Mouse (Mus musculus): ENCODE measurements around the gene Laptm4a.

Gene Laptm4a

GRCm38 (mm10) chr12:8912860-8913685, 8.4 kb upstream of the Laptm4a start:
- peak; percentile 61 to 76 for DNase-seq

DNA sequence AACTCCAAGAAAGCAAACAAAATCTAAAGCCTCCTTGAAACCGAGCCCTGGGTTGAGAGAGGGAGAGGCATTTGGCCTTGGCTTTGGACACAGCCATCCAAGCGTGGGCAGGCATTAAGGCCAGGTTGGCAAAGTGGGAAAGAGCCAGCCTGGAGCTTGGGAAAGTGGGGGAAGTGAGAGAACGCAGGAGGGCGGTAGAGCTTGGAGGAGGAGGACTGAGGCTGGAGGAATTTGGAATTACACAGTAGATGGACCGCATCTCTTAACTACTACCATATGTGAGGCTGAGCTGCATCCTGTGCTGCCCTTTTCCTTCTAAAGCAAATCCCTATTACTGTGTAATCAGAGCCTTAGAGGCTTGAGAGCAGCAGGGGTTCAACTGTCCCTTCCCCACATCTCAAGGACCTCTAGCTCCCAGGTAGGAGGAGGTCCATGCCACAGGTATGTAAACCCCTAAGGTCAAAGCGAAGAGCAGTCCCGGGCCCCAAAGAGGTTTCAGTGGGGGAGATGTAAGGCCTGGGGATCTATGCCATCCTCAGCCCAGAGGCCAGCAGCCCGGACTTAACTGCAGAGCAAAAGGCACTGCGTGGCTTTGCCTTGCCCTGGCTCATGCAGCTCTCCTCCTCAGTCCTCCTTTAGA, 7.6 kb upstream of the Laptm4a start:
- peak; percentile 30 to 31 for DNase-seq

GRCm38 (mm10) chr12:8916378-8916777, 5.1 kb upstream of the Laptm4a start:
- peak; percentile 43 to 66 for DNase-seq

DNA sequence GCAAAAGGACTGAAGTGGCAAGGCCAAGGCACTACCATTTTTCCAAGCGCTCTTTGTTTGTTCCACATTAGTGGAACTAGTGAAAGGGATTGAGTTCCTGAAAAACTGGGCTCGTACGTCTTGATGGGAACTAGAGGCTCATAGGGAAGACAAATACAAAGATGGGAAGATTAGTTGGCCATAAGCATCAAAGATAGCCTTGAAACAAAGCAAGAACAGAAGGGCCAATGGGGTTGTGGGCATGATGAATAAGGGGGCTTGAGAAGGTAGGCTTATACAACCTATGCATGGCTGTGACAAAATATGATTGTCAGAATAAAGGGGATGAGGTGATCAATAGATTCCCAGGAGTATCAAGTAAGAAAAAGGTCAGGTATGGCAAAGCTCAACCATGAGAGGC, 2.2 kb upstream of the Laptm4a start:
- DNase-seq = no peak

GRCm38 (mm10) chr12:8920996-8921393, 469 bp upstream of the Laptm4a start:
- no peak for DNase-seq

- DNase-seq = no peak
Measured at GRCm38 (mm10) chr12:8922369-8923124, 1.1 kb downstream of the Laptm4a start.

- DNase-seq = peak in 1 of 2 experiments; percentile 40
Measured at GRCm38 (mm10) chr12:8923125-8923410, 1.6 kb downstream of the Laptm4a start.

- DNase-seq = no peak
Measured at GRCm38 (mm10) chr12:8923603-8924002, 2.1 kb downstream of the Laptm4a start.

GRCm38 (mm10) chr12:8927652-8928051, 6.2 kb downstream of the Laptm4a start:
- no peak for DNase-seq

DNA sequence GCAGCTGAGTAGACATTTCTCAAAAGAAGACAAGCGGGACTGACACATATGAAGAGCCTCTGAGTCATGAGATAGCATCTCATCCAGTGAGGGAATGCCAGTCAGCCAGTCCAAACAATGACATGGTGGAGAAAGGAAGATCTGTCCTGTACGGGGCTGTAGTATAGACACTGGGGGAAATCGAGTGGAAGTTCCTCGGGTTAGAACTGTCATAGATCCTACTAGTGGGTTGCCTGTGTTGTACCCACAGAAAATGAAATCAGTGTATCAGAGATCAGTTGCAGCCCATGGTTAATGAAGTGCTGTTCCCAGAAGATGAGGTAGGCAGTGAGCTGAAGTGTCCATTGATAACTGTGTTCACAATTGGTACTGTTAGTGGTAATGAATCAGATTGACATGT, 7.3 kb downstream of the Laptm4a start:
- DNase-seq = no peak

DNA sequence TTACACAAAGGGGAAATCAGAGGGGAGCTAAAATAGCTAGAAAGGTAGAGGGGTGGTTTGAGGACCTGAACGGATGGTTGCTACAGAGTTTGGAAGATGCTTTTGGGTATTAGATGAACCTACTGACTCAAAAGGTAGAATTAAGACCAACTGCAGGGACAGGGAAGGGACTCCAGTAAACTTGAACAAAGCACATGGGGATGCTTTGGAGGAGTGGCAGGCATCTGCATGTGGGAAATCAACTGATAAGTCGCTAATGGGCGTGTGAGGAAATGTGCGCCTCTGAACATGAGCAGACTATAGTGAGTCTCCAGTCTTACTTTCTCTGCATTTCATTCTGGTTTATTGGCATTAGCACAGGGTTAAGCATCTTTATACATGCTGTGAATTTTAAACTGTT, 9.6 kb downstream of the Laptm4a start:
- no peak for DNase-seq

GRCm38 (mm10) chr12:8935349-8935748, 13.9 kb downstream of the Laptm4a start:
- DNase-seq = peak; percentile 89 to 90

DNA sequence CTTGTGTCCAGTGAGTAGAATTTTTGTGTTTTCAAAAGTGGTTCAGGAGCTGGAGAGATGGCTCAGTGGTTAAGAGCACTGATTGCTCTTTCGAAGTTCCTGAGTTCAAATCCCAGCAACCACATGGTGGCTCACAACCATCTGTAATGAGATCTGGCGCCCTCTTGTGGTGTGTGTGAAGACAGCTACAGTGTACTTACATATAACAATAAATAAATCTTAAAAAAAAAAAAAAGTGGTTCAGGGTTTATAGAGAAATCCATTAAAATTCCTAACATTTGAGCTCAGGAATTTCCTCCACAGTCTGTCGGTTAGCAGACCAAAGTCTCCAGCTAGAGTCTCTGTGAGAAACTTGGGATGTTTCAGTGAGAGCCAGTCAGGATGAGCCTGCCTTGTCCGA, 14.7 kb downstream of the Laptm4a start:
- DNase-seq = peak in 1 of 2 experiments; percentile 58

DNA sequence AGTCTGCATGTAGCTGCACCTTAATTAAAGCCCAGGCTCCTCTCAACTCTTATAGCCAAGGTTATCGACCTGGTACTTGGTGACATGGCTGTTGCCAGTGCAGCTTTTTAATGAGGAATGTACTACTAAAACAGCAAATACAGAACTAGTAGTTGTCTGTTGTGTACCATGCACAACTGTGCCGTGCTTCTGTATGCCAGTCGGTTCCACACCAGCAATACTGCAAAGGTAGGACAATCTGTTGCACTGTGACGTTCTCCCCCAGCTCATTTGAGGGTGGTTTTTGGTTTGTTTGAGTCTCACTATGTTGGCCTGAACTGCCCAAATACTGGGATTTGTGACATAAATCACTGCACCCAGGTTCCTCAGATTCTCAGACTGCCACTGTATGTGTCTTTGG, 18.0 kb downstream of the Laptm4a start:
- DNase-seq = no peak

GRCm38 (mm10) chr12:8940011-8941005, 18.8 kb downstream of the Laptm4a start:
- DNase-seq = no peak

- no peak for DNase-seq
Measured at GRCm38 (mm10) chr12:8941131-8941615, 19.7 kb downstream of the Laptm4a start.

DNA sequence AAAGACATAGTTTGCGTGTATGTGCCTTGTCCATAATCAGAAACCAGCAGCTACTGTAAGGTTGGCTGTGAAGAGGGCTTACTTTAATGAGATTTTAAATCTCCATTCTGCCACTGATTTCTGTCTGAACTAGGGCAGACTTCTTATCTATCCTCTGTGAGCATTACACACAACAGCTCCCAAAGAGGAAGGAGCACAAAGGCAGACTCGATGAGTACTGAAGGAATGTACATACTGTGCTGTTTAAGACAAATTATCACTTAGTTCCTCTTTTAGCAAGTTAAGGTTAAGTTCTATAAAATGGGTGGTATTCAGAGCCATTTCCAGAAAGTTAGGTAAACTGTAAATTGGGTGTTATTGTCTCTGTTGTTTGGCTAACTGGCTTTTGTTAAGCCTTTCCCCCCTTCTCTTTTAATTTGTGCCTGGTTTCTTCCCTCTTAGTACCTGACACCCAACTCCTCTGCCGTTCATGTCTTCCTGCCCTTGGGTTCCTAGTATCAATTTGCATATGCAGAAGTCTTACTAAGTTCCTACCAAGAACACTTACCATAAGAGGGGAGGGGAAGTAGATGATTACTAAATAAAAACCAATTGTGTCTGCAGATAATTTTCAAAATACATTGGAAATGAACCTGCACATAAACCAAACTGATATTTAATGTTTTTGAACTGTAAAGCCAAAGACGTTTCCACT, 20.4 kb downstream of the Laptm4a start:
- no peak for DNase-seq

- no peak for DNase-seq
Measured at GRCm38 (mm10) chr12:8947163-8947562, 25.7 kb downstream of the Laptm4a start.

GRCm38 (mm10) chr12:8947714-8948464, 26.4 kb downstream of the Laptm4a start, which contains the start of gene Matn3:
Gene Matn3, plus strand, starts transcription at chr12:8947929.
- DNase-seq = peak; percentile 85 to 92

GRCm38 (mm10) chr12:8953136-8953535, 31.7 kb downstream of the Laptm4a start:
- no peak for DNase-seq

GRCm38 (mm10) chr12:8954161-8954561, 32.7 kb downstream of the Laptm4a start:
- DNase-seq = no peak
